Mouse (Mus musculus) E14TG2a.4 (cell line): ENCODE data around the gene Mthfsd.

ENCODE experiments used
- CTCF ChIP-seq: conservative IDR thresholded peaks from 2 replicates; pipeline ENCODE4 v1.5.1; 2014; ENCODE audit warnings: low read length
- NANOG ChIP-seq: IDR thresholded peaks from 2 replicates; pipeline ENCODE4 v1.6.1; 2014; ENCODE audit warnings: borderline replicate concordance, low read length, mixed read lengths

GRCm38 (mm10) chr8:121080361-121081090, 27.7 kb downstream of the Mthfsd start:
- TF ChIP-seq CTCF (no peak), NANOG (no peak)
